21 mouse cellular contexts compared by ENCODE assay signal in the genomic region with DNA sequence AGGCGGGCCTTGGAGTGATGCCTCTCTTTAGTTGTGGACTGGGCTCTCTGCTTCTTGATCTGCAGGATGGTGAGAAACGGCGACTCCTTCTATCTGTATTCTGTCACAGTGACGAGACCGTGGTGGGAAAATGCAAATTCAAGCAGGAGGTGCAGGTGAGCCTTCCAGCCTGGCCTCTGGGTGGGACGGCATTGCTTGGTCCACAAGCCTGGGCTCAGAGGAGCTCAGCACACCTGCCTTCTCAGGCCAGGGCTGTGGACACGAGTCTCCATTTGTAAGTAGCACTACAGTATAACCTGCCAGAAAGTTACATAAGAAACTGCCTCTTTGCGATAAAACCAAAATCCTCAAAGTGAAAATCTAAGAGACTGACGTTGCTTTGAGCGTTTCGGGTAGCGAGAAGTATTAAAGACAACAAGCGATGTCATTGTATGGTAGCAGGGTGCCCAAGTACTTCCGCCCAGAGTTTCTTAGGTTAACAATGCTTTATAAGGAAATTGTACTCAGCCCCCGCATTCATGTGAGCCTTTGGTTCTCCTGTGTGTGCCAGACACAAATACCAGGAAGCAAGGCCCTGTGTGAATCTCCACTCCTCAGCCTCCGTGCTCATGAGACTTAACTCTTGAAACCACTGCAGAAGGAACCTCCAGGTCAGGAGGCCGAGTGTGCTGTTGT. TPM values are rescaled to one million over a fixed set of nuclear protein-coding genes. Genes with fewer than 3 reads are reported as not detected.
A peak's percentile ranks its signal among the peaks of the same experiment; 100 is the strongest.
DNase-seq lines count a peak whose midpoint lies in the region; ATAC-seq and TF ChIP-seq lines count a peak whose summit lies in the region.
"Had no signal": no experiment of that assay in that cellular context is flagged by ENCODE, and none has a peak within 500 bp of the region (broad histone marks: within the 10 kb centered on the region; RNA-seq: fewer than 3 reads in every experiment).

No protein-coding gene starts in this region.

- no peak for DNase-seq in frontal cortex, postnatal 25 days (ENCODE audit: low spot score in 2 of 2)
- no peak for DNase-seq in left cerebral cortex, adult 2 months (ENCODE audit: extremely low spot score in 1 of 2, low spot score in 2 of 2)
- no peak for DNase-seq in left cerebral cortex, postnatal 10 days (ENCODE audit: extremely low spot score in 1 of 2, low spot score in 2 of 2)
- peak; percentile 39 for DNase-seq in CD4-positive helper T cell, adult 2 months (ENCODE audit: low read depth, low spot score)
- peak; percentile 40 for DNase-seq in induced T-regulatory cell, adult 2 months (ENCODE audit: low read depth)
- no peak for DNase-seq in urinary bladder, postnatal 25 days (ENCODE audit: low spot score)
- DNase-seq: adrenal gland, adult 8-10 months; cerebellum, adult 8-10 months; gastrocnemius, postnatal 25 days; kidney, postnatal 14 days; layer of hippocampus, adult 9-11 months; thymus, postnatal 4 days had no signal

- intact Hi-C loops in left cerebral cortex, adult 2 months (cut with DNase I) = no loop called here
- intact Hi-C loops in left cerebral cortex, postnatal 10 days (cut with DNase I) = no loop called here

- no peak for TF ChIP-seq CTCF in left cerebral cortex, adult 2 months (IDR thresholded peaks at IDR 0.05)

- peak; percentile 42; the same call in 1 of the 2 replicates for ATAC-seq in frontal cortex, adult (ENCODE audit: low TSS enrichment)
- ATAC-seq in erythroblast, adult 5-6 weeks (replicated peaks; ENCODE audit: low FRiP score, poor library complexity, severe bottlenecking) = no peak
- ATAC-seq: midbrain, embryonic 15.5 days had no signal

- H3K27ac ChIP-seq in left cerebral cortex, adult 2 months = peak overlapping the region; percentile 51
- H3K27ac ChIP-seq: embryonic facial prominence, embryonic 13.5 days; limb, embryonic 13.5 days; liver, embryonic 14.5 days; midbrain, embryonic 15.5 days had no signal

- no peak overlapping the region for H3K4me3 ChIP-seq in left cerebral cortex, adult 2 months
- H3K4me3 ChIP-seq: embryonic facial prominence, embryonic 13.5 days; heart, embryonic 12.5 days; limb, embryonic 13.5 days; midbrain, embryonic 15.5 days had no signal

RNA-seq across cellular contexts. Expression of a gene that starts 54.7 kb away (rescaled TPM):
- under 1 TPM; 0.38 to 0.77 TPM for total RNA-seq in left cerebral cortex, adult 2 months (2021)
- under 1 TPM in 1 of 2 experiments, not detected in 1; 0.34 TPM for total RNA-seq in left cerebral cortex, postnatal 10 days (2021)
- not detected in 2 replicates for total RNA-seq in erythroblast, adult 5-6 weeks (2015; ENCODE audit: low replicate concordance)
- not detected in 2 replicates for total RNA-seq in erythroblast, adult 5-6 weeks (2017; ENCODE audit: low replicate concordance)
- total RNA-seq: adrenal gland, adult 8-10 months; gastrocnemius, postnatal 25 days; hematopoietic stem cell, adult 5-6 weeks; megakaryocyte progenitor cell, adult 5-6 weeks had no signal

Comparison
In these comparisons a context has a peak if more than half of its experiments do, and no peak if none do; other contexts are left out.
1. DNase-seq: peak in CD4-positive helper T cell, adult 2 months (single experiment) and induced T-regulatory cell, adult 2 months (single experiment); none in frontal cortex, postnatal 25 days (0 of 2), left cerebral cortex, adult 2 months (0 of 2), left cerebral cortex, postnatal 10 days (0 of 2) and urinary bladder, postnatal 25 days (single experiment).